Mouse (Mus musculus) liver, postnatal 0 days (tissue): ENCODE results near the gene Caln1.

Source experiments
- CTCF ChIP-seq: sonication (generic); IDR thresholded peaks from 2 replicates; pipeline ENCODE4 v1.5.1; 2016; ENCODE audit warnings: antibody characterized with exemption, low read depth
- EP300 ChIP-seq: IDR thresholded peaks from 2 replicates; pipeline ENCODE4 v1.6.1; 2016; ENCODE audit warnings: antibody characterized with exemption, low read depth, mild to moderate bottlenecking

DNA sequence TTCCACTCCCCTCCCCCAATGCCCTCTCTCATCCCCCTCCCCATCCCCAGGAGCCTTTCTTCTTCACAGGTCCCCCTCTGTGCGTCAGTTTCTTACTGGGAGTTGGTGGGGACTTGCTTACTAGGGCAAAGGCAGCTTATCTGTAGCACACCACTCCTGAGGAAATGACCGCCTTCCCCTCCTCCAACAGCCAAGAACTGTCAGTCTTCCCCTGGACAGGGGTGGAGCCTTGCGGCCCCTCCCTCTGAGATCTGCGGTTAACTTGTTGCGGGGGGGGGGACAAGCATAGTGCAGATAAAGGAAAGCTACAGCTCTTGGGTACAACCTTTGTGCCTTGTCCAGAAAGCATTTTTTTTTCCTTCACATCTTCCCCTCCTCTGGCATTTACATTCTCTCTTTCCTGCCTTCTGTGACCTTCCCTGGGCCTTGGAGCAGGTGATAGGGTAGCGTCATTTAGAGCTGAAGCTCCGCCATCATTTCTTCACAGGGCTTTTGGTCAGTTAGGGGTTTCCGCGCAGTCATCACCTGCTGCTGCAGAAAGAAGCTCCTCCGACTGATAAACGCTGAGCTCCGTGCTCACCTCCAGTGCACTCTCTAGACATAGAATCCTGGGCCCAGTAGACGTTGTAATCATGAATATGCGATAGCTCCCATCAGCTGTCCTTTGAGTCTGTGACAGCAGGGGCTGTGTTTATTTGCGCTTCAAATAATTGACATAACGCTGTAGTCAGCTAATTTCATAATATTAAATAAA, 319.3 kb downstream of the Caln1 start:
- TF ChIP-seq EP300 (peak; percentile 47; the same call in 1 of the 2 replicates), CTCF (no peak)
